In the genomic region with DNA sequence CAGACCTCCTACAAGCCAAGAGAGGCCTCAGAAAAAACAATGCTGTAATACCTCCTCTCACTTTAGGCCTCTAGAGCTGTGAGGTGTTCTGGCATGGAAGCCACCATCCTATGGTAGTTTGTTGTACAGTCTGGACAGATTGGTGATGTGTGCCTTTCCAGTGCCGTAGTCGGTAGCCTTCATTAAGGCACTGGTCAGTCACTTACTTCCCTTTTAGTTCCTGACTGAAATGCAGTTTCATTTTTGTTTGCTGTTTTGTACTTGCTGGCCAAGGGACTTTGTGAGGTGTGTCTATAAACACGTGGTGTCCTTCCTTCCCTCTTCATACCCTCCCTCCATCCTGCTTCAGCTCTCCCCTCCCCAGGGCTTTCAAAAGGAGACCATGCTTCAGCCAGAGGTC, we compare ENCODE assay signal across 15 mouse cellular contexts.
"Had no signal": no experiment of that assay in that cellular context is flagged by ENCODE, and none has a peak within 500 bp of the region (broad histone marks: within the 10 kb centered on the region; RNA-seq: fewer than 3 reads in every experiment).

No protein-coding gene starts in this region.

- H3K9ac ChIP-seq: limb, embryonic 12.5 days; liver, embryonic 13.5 days; midbrain, embryonic 13.5 days; neural tube, embryonic 15.5 days had no signal

- ATAC-seq: intestine, postnatal 0 days; midbrain, embryonic 13.5 days had no signal

- H3K27me3 ChIP-seq: limb, embryonic 12.5 days; liver, embryonic 13.5 days; midbrain, embryonic 13.5 days; neural tube, embryonic 15.5 days had no signal

- H3K4me3 ChIP-seq: layer of hippocampus, adult 2 months; limb, embryonic 12.5 days; liver, embryonic 13.5 days; midbrain, embryonic 13.5 days; myocyte; neural tube, embryonic 15.5 days had no signal

- H3K4me2 ChIP-seq: limb, embryonic 12.5 days; liver, embryonic 13.5 days; midbrain, embryonic 13.5 days; neural tube, embryonic 15.5 days had no signal

- DNase-seq: kidney, postnatal 10 days; kidney, postnatal 4 days; liver; liver, embryonic 13.5 days; lung, adult 18-20 months; lung, postnatal 4 days; right cerebral cortex, adult 18-20 months; right cerebral cortex, postnatal 25 days; thymus, postnatal 14 days had no signal

- H3K4me1 ChIP-seq: liver, embryonic 13.5 days; neural tube, embryonic 15.5 days had no signal

- H3K27ac ChIP-seq: layer of hippocampus, adult 2 months; limb, embryonic 12.5 days; liver, embryonic 13.5 days; midbrain, embryonic 13.5 days; neural tube, embryonic 15.5 days had no signal

- H3K36me3 ChIP-seq: limb, embryonic 12.5 days; liver, embryonic 13.5 days; midbrain, embryonic 13.5 days; neural tube, embryonic 15.5 days had no signal

- H3K9me3 ChIP-seq: limb, embryonic 12.5 days; liver, embryonic 13.5 days; midbrain, embryonic 13.5 days; neural tube, embryonic 15.5 days had no signal
